In genomic region chr17:85620680-85621504, GRCm38 (mm10) we compare ENCODE assay signal across 10 mouse cellular contexts. TPM values are rescaled to one million over a fixed set of nuclear protein-coding genes. Genes with fewer than 3 reads are reported as not detected.
DNase-seq lines count a peak whose midpoint lies in the region; ATAC-seq and TF ChIP-seq lines count a peak whose summit lies in the region.
"Had no signal": no experiment of that assay in that cellular context is flagged by ENCODE, and none has a peak within 500 bp of the region (broad histone marks: within the 10 kb centered on the region; RNA-seq: fewer than 3 reads in every experiment).

No protein-coding gene starts in this region.

- H3K27me3 ChIP-seq in heart, embryonic 16.5 days (ENCODE audit: control insufficient read depth, insufficient read depth, low read length) = peaks cover 93% of the 10 kb centered on the region
- peaks cover 64% of the 10 kb centered on the region for H3K27me3 ChIP-seq in hindbrain, embryonic 16.5 days (replicated peaks; ENCODE audit: control insufficient read depth, insufficient read depth, low read length)

- peaks cover 17% of the 10 kb centered on the region for H3K4me1 ChIP-seq in heart, embryonic 16.5 days (ENCODE audit: control insufficient read depth, insufficient read depth, low read length)
- peaks cover 10% of the 10 kb centered on the region for H3K4me1 ChIP-seq in hindbrain, embryonic 16.5 days (ENCODE audit: control insufficient read depth, insufficient read depth, low read depth, low read length)

- DNase-seq in heart, postnatal 25 days (ENCODE audit: low spot score) = no peak
- DNase-seq in brain, embryonic 14.5 days (ENCODE audit: low read depth) = peak; percentile 93
- DNase-seq in neural tube, embryonic 10.5 days (ENCODE audit: extremely low spot score, low spot score) = peak; percentile 59
- no peak for DNase-seq in cerebellum, postnatal 4 days (ENCODE audit: low spot score in 2 of 2)
- no peak for DNase-seq in left cerebral cortex, adult 11 months (ENCODE audit: low spot score)
- no peak for DNase-seq in gastrocnemius, postnatal 4 days (ENCODE audit: low spot score in 2 of 2)

- no peak for ATAC-seq in heart, embryonic 16.5 days (replicated peaks; ENCODE audit: extremely low read depth, insufficient read depth, low FRiP score)
- ATAC-seq in hindbrain, embryonic 16.5 days = no peak

- H3K27ac ChIP-seq in heart, embryonic 16.5 days (ENCODE audit: low read length) = no peak overlapping the region
- H3K27ac ChIP-seq in hindbrain, embryonic 16.5 days (ENCODE audit: low read depth, low read length) = no peak overlapping the region

- no peak overlapping the region for H3K9ac ChIP-seq in heart, embryonic 16.5 days (ENCODE audit: low read length)
- no peak overlapping the region for H3K9ac ChIP-seq in hindbrain, embryonic 16.5 days (ENCODE audit: low read depth, low read length)

- WGBS in heart, embryonic 16.5 days = under 1% methylated on average over 50 of the region's 54 CpGs
- WGBS in hindbrain, embryonic 16.5 days = under 1% methylated on average over 54 of the region's 54 CpGs

- peak overlapping the region; percentile 37 for H3K4me3 ChIP-seq in heart, embryonic 16.5 days (ENCODE audit: low read length)
- H3K4me3 ChIP-seq in hindbrain, embryonic 16.5 days (ENCODE audit: low read length) = peak overlapping the region; percentile 28

- no peak for TF ChIP-seq CTCF in brain, embryonic 14.5 days (IDR thresholded peaks at IDR 0.05; ENCODE audit: borderline replicate concordance, extremely low read depth, insufficient read depth, insufficient read length)

- TF ChIP-seq POLR2A in brain, embryonic 14.5 days (IDR thresholded peaks at IDR 0.05; ENCODE audit: borderline replicate concordance, extremely low read depth, insufficient read depth, insufficient read length, poor library complexity, severe bottlenecking) = no peak

- H3K4me2 ChIP-seq in heart, embryonic 16.5 days (ENCODE audit: low read depth, low read length) = peak overlapping the region; percentile 56
- H3K4me2 ChIP-seq in hindbrain, embryonic 16.5 days (ENCODE audit: low read length) = peak overlapping the region; percentile 53

- H3K9me3 ChIP-seq in heart, embryonic 16.5 days (replicated peaks; ENCODE audit: control insufficient read depth, low read length) = no peaks in the 10 kb centered on the region
- no peaks in the 10 kb centered on the region for H3K9me3 ChIP-seq in hindbrain, embryonic 16.5 days (ENCODE audit: control insufficient read depth, low read length)

- H3K36me3 ChIP-seq in heart, embryonic 16.5 days (ENCODE audit: control insufficient read depth, insufficient read depth) = no peaks in the 10 kb centered on the region
- H3K36me3 ChIP-seq in hindbrain, embryonic 16.5 days (ENCODE audit: control insufficient read depth, insufficient read depth, low read length) = no peaks in the 10 kb centered on the region

- intact Hi-C loops in heart, postnatal 25 days (cut with DNase I) = no loop called here

RNA-seq across cellular contexts. Expression of gene Six3, which starts 7.5 kb away (rescaled TPM):
- not detected in 2 replicates for polyA plus RNA-seq in heart, embryonic 16.5 days (2015; fragmentation: Nextera tagmentation; extraction: Ambion mirVana)
- not detected for total RNA-seq in heart, postnatal 25 days (2021)
- 24.0 and 26.9 TPM in 2 replicates for polyA plus RNA-seq in brain, embryonic 14.5 days (2012; rRNA removed)
- polyA plus RNA-seq in hindbrain, embryonic 16.5 days (2015; fragmentation: Nextera tagmentation; extraction: Ambion mirVana) = 0.06 and 2.1 TPM in 2 replicates
- not detected for total RNA-seq in gastrocnemius, postnatal 4 days (2021)
- total RNA-seq: ES-E14 had no signal
- polyA plus RNA-seq: gonadal fat pad, adult 2 months had no signal

Comparison
In these comparisons a context has a peak if more than half of its experiments do, and no peak if none do; other contexts are left out.
1. DNase-seq: peak in brain, embryonic 14.5 days (single experiment) and neural tube, embryonic 10.5 days (single experiment); none in heart, postnatal 25 days (single experiment), cerebellum, postnatal 4 days (0 of 2), left cerebral cortex, adult 11 months (single experiment) and gastrocnemius, postnatal 4 days (0 of 2).